Mouse (Mus musculus) lung, postnatal 0 days (tissue): Measurements from ENCODE around the gene Aff1.

Experiments
- CTCF ChIP-seq: IDR thresholded peaks from 2 replicates; pipeline ENCODE4 v1.5.1; 2016; ENCODE audit warnings: antibody characterized with exemption, mild to moderate bottlenecking
- EP300 ChIP-seq: IDR thresholded peaks from 2 replicates; pipeline ENCODE4 v1.6.1; 2016; ENCODE audit warnings: antibody characterized with exemption, mild to moderate bottlenecking, control low read depth

DNA sequence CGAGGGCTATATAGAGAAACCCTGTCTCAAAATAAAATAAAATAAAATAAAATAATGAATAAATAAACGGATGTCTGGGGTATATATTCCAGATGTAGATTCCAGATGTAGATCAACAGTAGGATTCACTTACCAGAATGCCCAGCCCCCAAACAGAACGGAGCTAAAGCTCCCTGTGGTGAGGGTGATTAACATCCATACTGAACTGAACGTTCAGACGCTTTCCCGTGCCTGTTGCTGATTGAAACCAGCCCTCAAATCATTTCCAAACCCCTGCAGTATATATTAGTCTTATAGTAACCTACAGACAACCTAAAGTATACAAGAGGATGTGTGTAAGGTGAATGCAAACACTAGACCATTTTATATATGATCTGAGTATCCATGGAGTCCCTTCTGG is 17.7 kb upstream of the Aff1 start:
- TF ChIP-seq CTCF (no peak), EP300 (no peak)
